Mouse (Mus musculus) gonadal fat pad, adult 2 months (tissue): Measurements from ENCODE around the gene H2-DMb1. TPM values are rescaled to one million over a fixed set of nuclear protein-coding genes. Genes with fewer than 3 reads are reported as not detected.

ENCODE experiments used
- DNase-seq: peaks from one replicate; pipeline ENCODE4 v3.0.0-alpha.2; 2012; ENCODE audit warnings: low read depth
- polyA plus RNA-seq: library from polyadenylated mRNA; depleted of rRNA; stranded (reverse); fragments of >200 nt; gene quantifications from 2 replicates; pipeline ENCODE4 v1.2.3, GENCODE M21; 2012

H2-DMb1 gene
- polyA plus RNA-seq, 1 experiment = 107 TPM

GRCm38 (mm10) chr17:34123111-34123510 is 29.8 kb upstream of the H2-DMb1 start:
- DNase-seq = no peak

GRCm38 (mm10) chr17:34123518-34123917 is 29.4 kb upstream of the H2-DMb1 start:
- no peak for DNase-seq

GRCm38 (mm10) chr17:34124649-34125048 is 28.2 kb upstream of the H2-DMb1 start:
- DNase-seq = no peak

- DNase-seq = no peak
These were observed 25.9 kb upstream of the H2-DMb1 start for GRCm38 (mm10) chr17:34126826-34127420.

GRCm38 (mm10) chr17:34127475-34127874 is 25.4 kb upstream of the H2-DMb1 start:
- no peak for DNase-seq

GRCm38 (mm10) chr17:34128264-34128937 is 24.5 kb upstream of the H2-DMb1 start:
- no peak for DNase-seq

GRCm38 (mm10) chr17:34128944-34129791 is 23.7 kb upstream of the H2-DMb1 start:
- DNase-seq = no peak

GRCm38 (mm10) chr17:34130073-34130947 is 22.6 kb upstream of the H2-DMb1 start:
- no peak for DNase-seq

- no peak for DNase-seq
These were observed 21.0 kb upstream of the H2-DMb1 start for GRCm38 (mm10) chr17:34131911-34132310.

- DNase-seq = no peak
These were observed 19.6 kb upstream of the H2-DMb1 start for GRCm38 (mm10) chr17:34133289-34133688.

- no peak for DNase-seq
These were observed 18.4 kb upstream of the H2-DMb1 start for GRCm38 (mm10) chr17:34134451-34134850.

GRCm38 (mm10) chr17:34135297-34136224 is 17.3 kb upstream of the H2-DMb1 start:
- DNase-seq = no peak

GRCm38 (mm10) chr17:34137601-34138000 is 15.3 kb upstream of the H2-DMb1 start:
- DNase-seq = no peak

GRCm38 (mm10) chr17:34138655-34139054 is 14.2 kb upstream of the H2-DMb1 start:
- no peak for DNase-seq

- no peak for DNase-seq
These were observed 13.5 kb upstream of the H2-DMb1 start for GRCm38 (mm10) chr17:34139416-34139815.

GRCm38 (mm10) chr17:34140240-34140639 is 12.6 kb upstream of the H2-DMb1 start:
- no peak for DNase-seq

GRCm38 (mm10) chr17:34141448-34141847 is 11.4 kb upstream of the H2-DMb1 start:
- DNase-seq = no peak

GRCm38 (mm10) chr17:34142456-34143010 is 10.3 kb upstream of the H2-DMb1 start:
- DNase-seq = no peak

GRCm38 (mm10) chr17:34143033-34143432 is 9.8 kb upstream of the H2-DMb1 start, which contains the start of gene H2-DMb2:
TSS of gene H2-DMb2 (plus strand) at chr17:34143307.
- DNase-seq = no peak

- no peak for DNase-seq
These were observed 9.4 kb upstream of the H2-DMb1 start for GRCm38 (mm10) chr17:34143461-34143860.
